Mouse (Mus musculus) left cerebral cortex, postnatal 4 days (tissue): ENCODE measurements around the gene Lrrc18. TPM values are rescaled to one million over a fixed set of nuclear protein-coding genes. Genes with fewer than 3 reads are reported as not detected.

Experiments used
- DNase-seq: peaks from one replicate; pipeline ENCODE4 v3.0.0-alpha.2; 2022
- intact Hi-C: fragments of 180-260 bp; cut with DNase I; formaldehyde crosslinking; loops from one replicate; pipeline ENCODE4 v1.15.1; 2025
- total RNA-seq, 2 experiments: library from RNA; stranded (reverse); gene quantifications; 2 replicates each; pipeline ENCODE4 v1.2.3; 2021

Lrrc18 gene
- total RNA-seq = under 1 TPM; 0.34 to 0.52 TPM

DNA sequence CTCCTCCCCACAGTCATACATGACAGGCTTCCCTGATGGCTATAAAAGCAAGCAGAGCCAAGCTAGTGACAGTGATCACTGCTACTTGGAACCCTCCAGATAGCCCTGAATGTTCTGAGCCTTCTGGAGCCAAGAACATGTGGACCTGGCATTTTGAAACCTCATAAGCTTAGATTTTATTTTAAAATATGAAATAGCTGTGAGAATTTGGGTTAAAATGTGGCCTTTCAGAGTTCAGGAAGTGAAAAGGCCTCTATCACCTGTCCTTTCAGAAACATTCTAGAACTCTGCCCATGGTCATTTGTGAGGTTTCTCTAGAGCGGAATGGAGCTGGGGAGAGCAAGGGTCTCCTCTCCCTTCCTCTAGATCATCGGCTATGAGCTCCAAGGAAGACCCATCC, at the start of gene Lrrc18:
Gene Lrrc18 (plus strand): TSS at position 301 of the 400 bp plus-strand sequence.
- no peak for DNase-seq
- intact Hi-C loops = no loop called here

DNA sequence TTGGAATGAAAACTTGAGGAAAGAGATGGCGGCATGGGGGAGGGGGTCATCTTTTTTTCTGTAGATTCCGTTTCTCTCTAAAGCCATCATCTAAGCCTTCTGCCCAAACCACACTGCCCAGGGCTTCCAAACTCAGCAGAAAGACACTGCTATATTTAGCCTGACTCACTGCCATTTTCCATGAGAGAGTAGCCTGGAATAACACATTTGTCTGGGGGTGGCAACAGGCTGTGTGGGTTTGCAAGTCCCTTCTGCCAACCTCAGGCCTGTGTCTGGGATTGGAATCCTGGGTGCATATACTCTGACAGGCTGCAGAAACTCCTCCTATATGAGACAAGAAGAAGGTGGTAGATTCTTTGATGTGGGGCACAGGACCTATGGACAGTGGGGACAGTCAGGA, 43.7 kb upstream of the Lrrc18 start:
- DNase-seq = no peak
- intact Hi-C loops = no loop called here

DNA sequence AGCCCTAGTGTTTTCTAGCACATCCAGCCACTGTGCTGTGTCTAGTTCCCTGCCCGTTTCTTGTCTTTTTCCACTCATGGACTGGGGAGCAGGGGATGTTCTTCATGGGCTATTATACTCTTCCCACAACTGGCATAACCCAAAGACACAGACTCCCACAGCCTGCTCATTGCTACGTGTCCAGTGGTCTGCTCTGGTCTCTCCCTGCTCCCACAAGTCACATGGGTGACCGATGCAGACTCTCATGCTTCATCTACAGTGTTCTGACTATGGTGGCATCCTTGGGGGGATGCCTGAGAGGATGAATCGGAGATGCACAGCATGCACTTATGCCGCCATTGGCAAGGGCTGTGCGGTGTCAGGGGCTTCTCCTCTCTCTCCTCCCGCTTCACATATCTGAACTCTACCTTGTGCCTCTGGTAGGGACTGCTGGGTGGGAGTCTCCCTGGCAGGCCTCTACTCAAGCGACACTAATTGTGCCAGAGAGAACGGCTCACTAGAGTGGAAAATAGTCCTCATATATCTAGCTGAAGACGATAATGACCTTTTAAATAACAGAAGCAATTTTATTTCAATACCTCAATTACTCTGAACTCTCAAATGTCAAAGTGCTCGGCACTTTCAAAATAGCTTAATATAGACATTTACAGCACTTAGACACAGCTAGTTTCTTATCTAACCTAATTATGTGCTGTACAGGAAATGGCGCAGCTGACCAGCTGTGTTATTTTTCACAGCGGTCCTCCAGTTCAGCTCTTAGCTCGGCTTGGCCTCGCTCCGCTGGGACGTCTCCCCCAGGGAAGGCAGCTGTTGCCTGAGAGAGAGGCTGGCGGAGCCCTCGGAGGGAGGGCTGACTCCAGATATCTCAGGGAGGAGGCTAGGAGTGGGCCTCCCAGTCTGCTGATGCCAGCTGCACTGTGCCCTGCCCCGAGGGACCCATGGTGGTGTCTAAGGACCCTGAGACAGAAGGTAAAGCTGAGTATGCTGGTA, 40.6 kb upstream of the Lrrc18 start:
- intact Hi-C loops = no loop called here
- DNase-seq = peak; percentile 31

DNA sequence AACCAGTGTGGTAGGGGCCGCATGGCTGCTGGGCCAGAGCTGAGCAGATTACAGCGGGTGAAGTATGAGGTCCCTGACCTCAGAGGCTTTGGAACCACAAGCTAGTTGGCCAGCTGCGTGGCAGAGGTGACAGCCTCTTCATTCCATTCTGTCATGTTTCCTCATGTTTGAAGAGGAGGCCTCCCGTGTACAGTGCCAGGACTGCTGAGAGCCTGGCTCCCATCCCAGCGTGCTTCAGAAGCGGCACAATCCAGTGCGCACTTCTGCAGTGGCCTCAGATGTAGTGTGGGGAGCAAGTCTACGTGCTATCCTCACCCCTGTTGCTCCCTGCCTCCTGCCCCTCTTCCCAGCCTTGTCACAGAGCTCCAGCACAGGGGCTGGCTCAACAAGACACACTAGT, 34.7 kb upstream of the Lrrc18 start:
- intact Hi-C loops = no loop called here
- DNase-seq = peak; percentile 62

DNA sequence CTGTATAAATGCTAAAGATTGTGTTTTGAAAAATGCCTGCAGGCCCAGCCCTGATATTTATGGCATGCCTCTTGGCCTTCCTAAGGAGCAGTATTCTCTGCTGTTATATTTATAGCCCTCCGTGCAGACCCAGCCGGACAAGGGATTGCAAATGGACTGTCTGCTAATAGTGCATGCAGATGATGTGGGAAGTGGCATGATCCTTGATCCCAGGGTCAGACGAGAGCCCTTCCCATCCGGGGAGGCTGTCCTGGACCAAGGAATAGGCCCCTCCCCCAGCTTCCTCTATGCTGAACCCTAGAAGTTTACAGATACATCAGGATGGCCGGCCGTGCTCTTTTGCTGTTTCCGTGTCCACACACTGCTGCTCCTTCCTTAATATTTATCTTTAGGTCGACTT, 32.5 kb upstream of the Lrrc18 start:
- intact Hi-C loops = no loop called here
- DNase-seq = no peak

DNA sequence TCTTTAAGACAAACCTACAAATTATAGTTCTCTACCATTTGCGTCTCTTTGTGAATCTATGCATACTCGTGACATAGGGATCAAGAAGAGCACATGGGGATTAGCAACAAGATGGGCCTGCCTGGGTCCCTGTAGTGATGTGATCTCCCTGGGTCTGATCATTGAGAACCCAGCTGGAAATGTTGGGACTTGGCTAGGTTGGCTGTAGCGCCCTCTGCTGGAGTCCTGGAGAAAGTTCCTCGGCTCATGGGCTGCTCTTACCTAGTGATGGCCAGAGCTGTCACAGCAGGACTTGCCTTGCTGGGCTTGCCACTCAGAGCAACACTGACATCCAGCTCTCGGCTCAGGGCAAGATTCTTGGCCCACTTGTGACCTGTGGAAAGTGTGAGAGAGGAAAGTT, 30.7 kb upstream of the Lrrc18 start:
- intact Hi-C loops = loop anchor here (10.0 kb wide), 1 partner anchor 356 kb away; no protein-coding TSS in a partner anchor
- peak; percentile 68 for DNase-seq

DNA sequence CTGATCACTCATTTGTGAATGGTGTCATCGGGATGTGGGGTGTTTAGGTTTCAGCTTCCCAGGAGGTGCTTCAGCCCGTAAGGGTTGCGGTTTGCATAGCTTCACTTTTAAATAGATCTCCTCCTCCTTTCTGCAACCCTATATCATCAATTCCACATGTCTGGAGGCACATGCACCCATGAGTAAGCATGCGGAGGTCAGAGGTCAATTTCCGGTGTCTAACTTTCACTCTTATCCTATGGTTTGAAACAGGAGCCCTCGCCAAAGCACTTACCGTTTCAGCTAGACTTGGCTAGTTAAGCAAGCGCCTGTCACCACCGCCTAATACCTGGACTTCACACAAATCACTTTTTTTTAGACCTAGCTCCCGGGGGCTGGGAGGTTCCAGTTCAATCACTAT, 26.4 kb upstream of the Lrrc18 start:
- no peak for DNase-seq
- intact Hi-C loops = loop anchor here (10.0 kb wide), 1 partner anchor 360 kb away; no protein-coding TSS in a partner anchor

DNA sequence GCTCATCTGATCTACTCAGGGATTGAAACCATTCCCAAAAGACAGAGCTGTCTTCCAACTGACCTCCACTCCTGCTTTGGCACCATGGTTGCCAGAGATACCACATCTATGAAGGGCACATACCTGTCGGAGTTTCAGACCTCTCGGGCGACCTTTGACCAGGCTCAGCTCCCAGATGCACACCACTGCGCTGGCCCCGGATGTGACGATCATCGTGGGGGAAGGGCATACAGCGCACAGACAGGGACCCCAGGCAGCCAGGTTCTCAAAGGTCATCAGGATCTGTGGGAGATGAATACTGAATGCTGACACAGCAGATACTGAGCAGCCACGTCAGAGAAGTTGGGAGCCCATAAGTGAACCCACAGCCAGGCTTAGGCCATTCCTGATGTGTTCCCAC, 20.5 kb upstream of the Lrrc18 start:
- no peak for DNase-seq
- intact Hi-C loops = no loop called here

DNA sequence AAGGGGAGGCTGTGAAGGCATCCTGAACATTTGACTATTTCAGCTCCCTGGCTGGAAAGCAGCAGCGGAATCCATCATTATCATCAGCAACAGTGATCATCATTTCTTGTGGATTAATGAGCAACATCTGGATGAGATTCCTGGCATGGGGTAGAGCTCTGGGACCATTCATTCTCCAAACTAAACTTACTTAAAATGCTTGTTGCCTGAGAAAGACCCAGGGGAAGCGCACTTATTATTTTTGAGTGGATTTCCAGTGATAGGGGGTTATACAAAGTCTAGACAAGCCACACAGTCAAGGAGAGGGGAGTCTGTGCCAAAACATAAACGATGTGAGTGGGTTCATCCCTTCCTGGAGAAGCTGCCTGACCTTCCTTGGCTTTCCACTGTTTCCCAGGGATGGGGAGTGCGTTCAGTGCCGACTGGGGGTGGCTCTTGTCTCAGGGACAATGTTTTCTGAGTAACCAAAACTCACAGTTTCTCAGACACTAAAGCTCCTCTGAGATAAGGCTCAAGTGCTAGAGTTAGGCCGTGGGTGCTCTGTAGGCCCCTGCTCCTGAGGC, 6.9 kb upstream of the Lrrc18 start:
- no peak for DNase-seq
- intact Hi-C loops = no loop called here

DNA sequence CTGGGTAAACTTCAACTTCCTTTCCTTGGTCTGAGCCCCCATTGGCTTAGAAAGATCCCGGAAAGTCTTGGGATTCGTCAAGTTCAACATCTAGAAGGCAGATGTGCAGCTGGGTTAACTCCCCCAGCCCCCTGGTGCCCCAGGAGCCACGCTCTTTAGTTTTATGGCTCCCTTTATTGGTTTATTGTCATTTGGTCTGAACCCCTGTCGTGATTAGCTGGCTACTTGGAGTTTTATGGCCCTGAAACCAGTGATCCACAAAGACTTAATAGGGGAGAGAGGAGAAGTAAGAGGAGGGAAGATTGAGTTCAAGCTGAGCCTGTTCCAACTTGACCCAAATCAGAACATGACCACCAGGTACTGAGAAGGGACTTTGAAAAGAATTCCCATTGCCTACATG, 4.5 kb upstream of the Lrrc18 start:
- intact Hi-C loops = no loop called here

DNA sequence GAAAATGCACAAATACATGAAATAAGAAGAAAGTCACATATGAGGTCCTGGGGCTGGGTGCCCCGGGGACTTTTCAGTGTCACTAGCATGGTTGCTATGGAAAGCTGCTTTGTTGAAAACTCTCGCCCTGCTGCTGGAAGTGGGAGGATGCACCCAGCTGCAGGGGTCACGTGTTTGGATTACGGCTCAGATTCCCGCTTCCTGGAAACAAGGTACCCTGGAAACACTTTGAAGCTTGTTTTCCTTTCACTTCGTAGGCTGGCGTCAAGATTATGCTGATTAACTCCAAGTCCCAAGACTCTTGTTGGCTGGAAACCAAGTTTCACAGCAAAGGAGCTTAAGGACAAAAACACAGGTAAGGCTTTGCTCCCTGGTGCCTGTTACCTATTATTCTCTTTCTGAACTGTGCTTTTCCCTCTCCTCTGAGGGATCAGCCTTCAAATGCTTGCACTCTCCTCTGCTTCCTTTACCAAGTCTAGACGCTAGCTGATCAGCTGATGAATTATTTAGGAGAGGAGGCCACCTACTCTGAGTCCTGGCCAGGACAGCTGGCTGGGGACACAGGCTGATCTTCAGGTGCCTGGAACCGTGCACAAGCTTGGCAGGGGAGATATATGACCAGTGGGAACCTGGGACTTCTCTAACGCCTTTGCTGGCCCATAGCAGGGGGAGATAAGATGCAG, 3.9 kb downstream of the Lrrc18 start:
- DNase-seq = peak; percentile 8
- intact Hi-C loops = no loop called here

More for the DNA sequence above, 4.5 kb upstream of the Lrrc18 start:
- DNase-seq = no peak

DNA sequence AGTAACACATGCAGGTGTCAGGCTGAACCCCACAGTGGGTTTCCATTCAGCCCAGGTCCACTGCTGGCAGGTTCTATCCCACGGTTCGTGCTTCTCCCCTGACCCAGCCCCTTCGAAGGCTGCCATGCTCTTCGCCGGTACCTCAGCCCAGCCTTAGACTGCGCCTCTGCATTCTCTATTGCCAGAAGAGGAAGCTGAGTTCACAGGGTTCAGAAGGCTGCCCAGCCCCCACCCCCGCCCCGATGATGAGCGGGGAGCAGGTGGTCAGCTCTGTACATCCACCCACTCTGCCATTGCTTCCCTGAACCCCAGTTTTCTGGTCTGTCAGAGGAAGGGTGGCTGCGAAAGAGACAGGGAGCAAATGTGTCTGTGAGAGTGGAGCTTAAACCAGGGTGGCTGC, 8.3 kb downstream of the Lrrc18 start:
- intact Hi-C loops = no loop called here
- DNase-seq = no peak

DNA sequence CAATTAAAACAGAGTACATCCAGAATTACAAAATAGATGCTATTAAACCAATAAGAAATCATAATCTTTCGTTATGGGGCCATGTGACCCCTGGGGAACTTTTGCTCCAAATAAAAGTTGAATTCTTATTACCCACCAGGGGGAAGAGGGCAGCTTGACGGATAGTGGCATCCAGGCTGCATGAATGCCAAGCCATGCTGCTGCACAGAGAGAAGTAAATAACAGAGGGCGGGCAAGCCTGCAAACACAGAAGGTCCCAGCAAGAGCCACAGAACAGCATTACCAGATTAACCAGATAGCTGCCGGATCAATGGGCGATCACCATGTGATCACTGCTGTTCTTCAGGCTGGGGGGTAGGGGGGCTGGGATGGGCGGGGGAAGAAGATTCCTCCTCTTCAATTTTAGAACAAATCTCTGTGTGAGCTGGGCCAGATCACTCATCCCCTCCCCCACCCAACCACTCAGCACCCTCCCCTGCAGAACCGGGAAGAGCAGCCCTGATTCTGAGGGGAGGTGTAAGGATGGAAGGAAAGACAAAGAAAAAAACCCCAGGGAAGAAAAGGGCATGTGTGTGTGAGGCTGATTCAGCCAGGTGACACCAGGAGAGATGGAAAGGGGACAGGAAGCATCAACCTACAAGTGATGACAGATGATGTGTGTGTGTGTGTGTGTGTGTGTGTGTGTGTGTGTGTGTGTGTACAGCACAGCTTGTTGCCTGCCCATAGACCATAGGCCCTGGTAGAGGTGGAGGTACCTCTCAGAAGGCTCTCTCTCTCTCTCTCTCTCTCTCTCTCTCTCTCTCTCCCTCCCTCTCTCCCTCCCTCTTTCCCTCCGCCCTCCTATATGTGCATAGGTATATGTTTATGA, 9.2 kb downstream of the Lrrc18 start:
- peak; percentile 43 for DNase-seq
- intact Hi-C loops = no loop called here

DNA sequence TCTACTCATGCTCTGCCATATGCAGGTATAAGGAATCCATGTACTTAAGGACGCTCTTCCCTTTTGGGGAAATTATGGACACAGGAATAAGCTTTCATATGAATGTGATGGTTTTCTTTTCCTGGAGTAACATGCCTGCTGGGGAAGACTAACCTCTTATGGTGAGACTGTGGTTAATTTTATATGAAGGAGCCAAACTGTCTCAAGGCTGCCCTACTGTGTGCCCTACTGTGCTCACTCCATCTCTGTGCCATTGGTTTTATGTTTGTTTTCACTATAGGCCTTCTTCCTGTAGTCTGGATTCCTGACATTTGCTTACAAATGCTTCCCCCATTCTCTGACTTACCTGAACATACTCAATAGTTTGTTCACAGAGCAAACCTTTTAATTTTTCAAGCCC, 13.9 kb downstream of the Lrrc18 start:
- intact Hi-C loops = no loop called here
- DNase-seq = no peak

DNA sequence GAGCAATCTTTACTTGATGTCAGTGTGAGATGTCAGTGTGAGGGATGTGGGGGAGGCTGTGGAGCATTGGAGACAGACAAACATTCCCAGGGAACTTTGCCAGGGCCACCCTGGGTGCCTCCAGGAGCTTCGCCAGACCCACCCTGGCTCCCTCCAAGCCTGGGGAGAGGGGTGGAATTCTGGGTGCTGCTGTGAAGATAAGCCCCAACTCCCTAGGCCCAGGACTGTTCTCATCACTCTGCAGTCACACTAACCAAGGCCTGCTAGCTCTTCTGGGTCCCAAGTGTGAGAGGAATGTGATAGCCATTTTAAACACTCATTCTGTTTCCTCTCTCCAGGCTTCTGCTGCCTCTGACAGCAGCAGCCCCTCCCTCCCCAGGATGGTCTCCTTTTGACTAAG, 16.5 kb downstream of the Lrrc18 start:
- intact Hi-C loops = no loop called here
- no peak for DNase-seq

DNA sequence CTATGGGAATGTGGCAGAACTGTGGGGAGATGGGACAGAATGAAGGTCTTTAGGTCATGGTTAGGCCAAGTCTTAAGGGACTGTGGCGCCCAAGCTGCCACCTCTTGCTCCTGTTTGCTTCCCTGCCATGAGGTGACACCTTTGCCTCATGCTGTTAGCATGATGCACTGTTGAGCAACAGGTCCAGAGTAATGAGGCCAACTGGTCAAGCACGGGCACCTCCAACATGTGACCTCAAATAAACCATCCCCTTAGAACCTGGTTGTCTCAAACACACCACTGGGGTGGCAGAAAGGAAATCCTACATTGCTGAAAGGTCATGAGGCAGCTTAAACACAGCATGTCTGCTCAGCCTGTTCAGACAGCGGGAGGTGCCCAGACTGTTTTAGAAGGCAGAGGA, 27.9 kb downstream of the Lrrc18 start:
- intact Hi-C loops = no loop called here
- no peak for DNase-seq

DNA sequence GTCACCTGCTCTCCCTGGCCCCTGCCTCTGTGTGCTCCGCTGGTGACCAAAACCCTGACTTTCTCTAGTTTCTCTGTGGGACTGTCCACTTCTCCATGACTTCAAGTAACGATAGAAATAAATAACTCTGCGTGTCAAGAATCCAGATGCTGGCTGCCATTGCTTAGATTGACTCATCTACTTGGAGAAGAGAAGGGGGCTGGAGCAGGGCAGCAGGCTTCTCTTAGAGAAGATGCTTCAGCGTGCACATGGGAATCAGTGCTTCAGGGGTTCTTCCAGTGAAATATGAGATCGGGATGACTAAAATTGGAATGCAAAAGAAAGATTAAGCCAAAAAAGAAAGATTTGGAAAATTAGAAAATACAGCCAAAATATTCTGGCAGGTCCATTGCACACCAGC, 28.4 kb downstream of the Lrrc18 start:
- intact Hi-C loops = no loop called here
- no peak for DNase-seq

DNA sequence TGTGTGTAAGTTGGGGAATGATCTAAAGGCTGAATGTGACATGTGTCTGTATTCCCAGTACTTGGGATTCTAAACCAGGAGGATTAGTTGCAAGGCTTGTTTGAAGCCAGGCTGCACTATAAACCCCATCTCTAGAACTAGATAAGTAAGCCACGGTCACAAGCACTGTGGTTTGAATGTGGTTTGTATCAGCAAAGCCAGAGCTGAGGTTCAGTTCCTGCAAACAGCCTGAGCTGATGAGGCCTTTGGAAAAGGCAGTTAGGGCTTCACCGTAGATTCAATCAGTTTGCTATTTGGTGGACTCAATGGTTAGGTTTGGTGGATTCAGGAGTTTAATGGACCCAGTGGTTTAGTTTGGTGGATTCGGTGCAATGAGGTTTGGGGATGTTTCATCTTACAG, 39.7 kb downstream of the Lrrc18 start:
- DNase-seq = no peak
- intact Hi-C loops = no loop called here

DNA sequence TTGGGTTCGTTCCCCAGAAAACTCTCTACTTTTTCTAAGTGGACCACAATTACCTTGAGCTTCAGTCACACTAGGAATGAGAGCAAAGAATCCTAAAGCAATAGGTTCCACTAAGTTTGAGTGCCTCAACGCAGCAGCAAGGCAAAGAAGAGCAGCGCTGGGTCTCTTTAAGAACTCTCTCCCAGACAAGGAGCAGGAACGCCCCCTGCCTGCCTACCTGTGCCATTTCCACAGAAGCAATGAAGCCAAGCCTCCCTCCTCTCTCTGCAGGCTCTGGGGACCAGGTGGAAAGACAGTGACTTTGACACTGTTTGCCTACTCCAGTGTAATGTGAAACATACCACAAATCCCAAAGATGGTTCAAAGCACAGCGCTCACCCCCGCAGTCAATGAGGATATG, 42.2 kb downstream of the Lrrc18 start:
- DNase-seq = peak; percentile 57
- intact Hi-C loops = no loop called here

DNA sequence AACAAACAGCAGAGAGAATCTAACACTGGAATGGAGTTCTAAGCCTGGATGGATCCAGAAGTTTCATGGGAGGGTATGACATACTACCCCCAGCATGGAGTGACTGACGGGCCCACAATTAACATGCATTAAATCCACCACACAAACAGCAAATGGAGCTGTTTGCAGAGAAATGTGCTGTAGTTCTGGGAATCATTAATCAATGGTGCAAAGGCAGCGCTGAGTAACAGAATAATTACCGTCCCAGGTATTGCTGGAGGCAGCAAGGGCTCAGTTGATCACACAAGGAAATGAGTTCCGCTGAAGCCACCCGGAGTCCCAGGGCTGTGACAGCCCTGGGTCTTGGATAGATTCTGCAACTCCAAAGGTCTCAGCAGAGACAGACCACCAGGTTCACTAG, 44.2 kb downstream of the Lrrc18 start:
- no peak for DNase-seq
- intact Hi-C loops = no loop called here

DNA sequence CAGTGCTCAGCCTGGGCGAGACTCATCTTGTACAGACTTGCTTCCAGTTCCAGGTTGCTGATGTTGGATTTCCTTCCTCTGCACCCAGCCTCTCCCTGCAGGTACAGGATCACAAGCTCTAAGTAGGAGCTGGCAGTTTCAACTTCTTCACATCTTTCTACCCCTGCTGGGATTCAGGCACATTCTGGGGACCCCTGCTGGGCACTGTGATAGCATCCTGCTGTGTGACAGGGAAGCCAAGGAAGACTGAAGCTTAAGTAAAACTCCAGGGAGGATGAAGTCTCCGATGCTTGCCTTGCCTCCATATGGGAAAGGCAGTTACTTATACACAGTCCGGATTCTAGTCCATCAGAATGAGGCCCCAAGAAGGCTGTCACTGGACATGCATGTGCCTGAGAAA, 45.6 kb downstream of the Lrrc18 start:
- intact Hi-C loops = no loop called here
- no peak for DNase-seq
